Mouse (Mus musculus) forebrain, embryonic 16.5 days (tissue): Measurements from ENCODE around the gene 4930426L09Rik. TPM values are rescaled to one million over a fixed set of nuclear protein-coding genes. Genes with fewer than 3 reads are reported as not detected.
A peak's percentile ranks its signal among the peaks of the same experiment; 100 is the strongest.
"Not testable (repeated sequence)": the region's sequence is repeated elsewhere in the genome, so short reads cannot be mapped to it uniquely, and the experiment has no call there.

ENCODE experiments used
- ATAC-seq: fragments of 200-750 bp; cut with Nextera tagmentation; 2 replicates; pipeline ENCODE4 v1.8.0; 2017; ENCODE audit warnings: mild to moderate bottlenecking, moderate library complexity
- H3K27ac ChIP-seq: fragments of 300-500 bp; sonication (generic); 2 replicates; pipeline ENCODE4 v1.5.1; 2014; ENCODE audit warnings: low read length, control low read depth
- H3K27me3 ChIP-seq: fragments of 300-500 bp; sonication (generic); replicated peaks from 2 replicates; pipeline ENCODE4 v1.6.1; 2014; ENCODE audit warnings: low read length; ENCODE audit not compliant: control insufficient read depth, insufficient read depth
- H3K36me3 ChIP-seq: fragments of 300-500 bp; sonication (generic); 2 replicates; pipeline ENCODE4 v1.6.1; 2014; ENCODE audit not compliant: control insufficient read depth, insufficient read depth
- H3K4me1 ChIP-seq: fragments of 300-500 bp; sonication (generic); replicated peaks from 2 replicates; pipeline ENCODE4 v1.6.1; 2014; ENCODE audit warnings: low read length; ENCODE audit not compliant: control insufficient read depth, insufficient read depth
- H3K4me2 ChIP-seq: fragments of 300-500 bp; sonication (generic); 2 replicates; pipeline ENCODE4 v1.6.1; 2014; ENCODE audit warnings: mild to moderate bottlenecking, low read length, control low read depth
- H3K4me3 ChIP-seq: fragments of 300-500 bp; sonication (generic); replicated peaks from 2 replicates; pipeline ENCODE4 v1.5.1; 2014; ENCODE audit warnings: mild to moderate bottlenecking, low read length, control low read depth
- H3K9ac ChIP-seq: fragments of 300-500 bp; sonication (generic); replicated peaks from 2 replicates; pipeline ENCODE4 v1.6.1; 2014; ENCODE audit warnings: low read depth, low read length, control low read depth
- H3K9me3 ChIP-seq: fragments of 300-500 bp; sonication (generic); 2 replicates; pipeline ENCODE4 v1.6.1; 2016; ENCODE audit warnings: low read length; ENCODE audit not compliant: control insufficient read depth
- WGBS: fragments of 180-500 bp; shearing (Covaris S2); extraction: QIAGEN DNeasy Blood & Tissue Kit; methylation state at CpG from one replicate; pipeline ENCODE4 v1.1.7; 2014; 5-methylcytosine and 5-hydroxymethylcytosine counted together
- polyA plus RNA-seq: library from polyadenylated mRNA; unstranded; fragments of >200 nt; fragmentation: Nextera tagmentation; extraction: Ambion mirVana; gene quantifications from 2 replicates; pipeline ENCODE4 v1.2.1, GENCODE M21; 2015

The 4930426L09Rik gene
- polyA plus RNA-seq, 1 experiment from 2014 or later = 0.57 TPM

GRCm38 (mm10) chr2:18996451-18997211 is 1.5 kb upstream of the 4930426L09Rik start:
- Histone ChIP-seq H3K27ac (no peak overlapping the region), H3K27me3 (no peaks in the 10 kb centered on the region), H3K9ac (peak overlapping the region; percentile 85), H3K4me1 (peaks cover 16% of the 10 kb centered on the region), H3K4me2 (peak overlapping the region; percentile 75), H3K9me3 (no peaks in the 10 kb centered on the region), H3K4me3 (peak overlapping the region; percentile 82), H3K36me3 (no peaks in the 10 kb centered on the region)
- ATAC-seq = no peak
- under 1% methylated on average over 25 of the region's 25 CpGs for WGBS

- Histone ChIP-seq H3K4me1 (peaks cover 16% of the 10 kb centered on the region), H3K27me3 (no peaks in the 10 kb centered on the region), H3K4me2 (peak overlapping the region; percentile 75), H3K9me3 (no peaks in the 10 kb centered on the region), H3K9ac (peak overlapping the region; percentile 85), H3K36me3 (no peaks in the 10 kb centered on the region), H3K27ac (peak overlapping the region; percentile 91), H3K4me3 (peak overlapping the region; percentile 82)
- WGBS = under 1% methylated on average over 46 of the region's 46 CpGs
- peak; percentile 71 for ATAC-seq
Measured at GRCm38 (mm10) chr2:18997387-18997971, 664 bp upstream of the 4930426L09Rik start.

- WGBS = 94% methylated on average over 2 of the region's 2 CpGs
- H3K4me2 ChIP-seq = no peak overlapping the region
- H3K27ac ChIP-seq = no peak overlapping the region
- no peaks in the 10 kb centered on the region for H3K9me3 ChIP-seq
- no peak overlapping the region for H3K4me3 ChIP-seq
- peaks cover 16% of the 10 kb centered on the region for H3K4me1 ChIP-seq
- H3K36me3 ChIP-seq = no peaks in the 10 kb centered on the region
- H3K27me3 ChIP-seq = no peaks in the 10 kb centered on the region
- H3K9ac ChIP-seq = no peak overlapping the region
- no peak for ATAC-seq
Measured at GRCm38 (mm10) chr2:18999395-18999794, 1.3 kb downstream of the 4930426L09Rik start.

GRCm38 (mm10) chr2:19004801-19005200 is 6.7 kb downstream of the 4930426L09Rik start:
- no peak for ATAC-seq
- no peaks in the 10 kb centered on the region for H3K4me1 ChIP-seq

GRCm38 (mm10) chr2:19006124-19006523 is 8.0 kb downstream of the 4930426L09Rik start:
- WGBS = 87% methylated on average over 7 of the region's 7 CpGs
- no peak overlapping the region for H3K4me3 ChIP-seq
- H3K4me1 ChIP-seq = no peaks in the 10 kb centered on the region
- no peaks in the 10 kb centered on the region for H3K27me3 ChIP-seq
- H3K36me3 ChIP-seq = no peaks in the 10 kb centered on the region
- no peaks in the 10 kb centered on the region for H3K9me3 ChIP-seq
- ATAC-seq = no peak
- H3K9ac ChIP-seq = no peak overlapping the region
- no peak overlapping the region for H3K4me2 ChIP-seq
- H3K27ac ChIP-seq = no peak overlapping the region

More at GRCm38 (mm10) chr2:19004801-19005200, 6.7 kb downstream of the 4930426L09Rik start:
- H3K4me2 ChIP-seq = no peak overlapping the region
- no peaks in the 10 kb centered on the region for H3K9me3 ChIP-seq
- H3K27ac ChIP-seq = no peak overlapping the region
- H3K36me3 ChIP-seq = no peaks in the 10 kb centered on the region
- no peak overlapping the region for H3K9ac ChIP-seq
- WGBS = 83% methylated on average over 10 of the region's 10 CpGs
- no peak overlapping the region for H3K4me3 ChIP-seq
- H3K27me3 ChIP-seq = no peaks in the 10 kb centered on the region

- H3K9ac ChIP-seq = no peak overlapping the region
- WGBS = 84% methylated on average over 4 of the region's 4 CpGs
- H3K4me3 ChIP-seq = no peak overlapping the region
- no peaks in the 10 kb centered on the region for H3K27me3 ChIP-seq
- H3K36me3 ChIP-seq = no peaks in the 10 kb centered on the region
- no peak overlapping the region for H3K27ac ChIP-seq
- H3K4me2 ChIP-seq = no peak overlapping the region
- no peak for ATAC-seq
- no peaks in the 10 kb centered on the region for H3K4me1 ChIP-seq
- no peaks in the 10 kb centered on the region for H3K9me3 ChIP-seq
Measured at GRCm38 (mm10) chr2:19007580-19007979, 9.4 kb downstream of the 4930426L09Rik start.

GRCm38 (mm10) chr2:19010541-19010940 is 12.4 kb downstream of the 4930426L09Rik start:
- H3K36me3 ChIP-seq, H3K27me3 ChIP-seq, H3K4me2 ChIP-seq, H3K4me1 ChIP-seq, ATAC-seq, H3K4me3 ChIP-seq, H3K9ac ChIP-seq, H3K9me3 ChIP-seq, H3K27ac ChIP-seq: not testable (repeated sequence)
- WGBS = 83% methylated on average over 1 of the region's 1 CpGs

GRCm38 (mm10) chr2:19011443-19011842 is 13.3 kb downstream of the 4930426L09Rik start:
- Histone ChIP-seq H3K4me1 (no peaks in the 10 kb centered on the region), H3K27me3 (no peaks in the 10 kb centered on the region), H3K27ac (no peak overlapping the region), H3K4me3 (no peak overlapping the region), H3K9ac (no peak overlapping the region), H3K36me3 (no peaks in the 10 kb centered on the region), H3K4me2 (no peak overlapping the region), H3K9me3 (no peaks in the 10 kb centered on the region)
- WGBS = 94% methylated on average over 6 of the region's 6 CpGs
- ATAC-seq = no peak

- Histone ChIP-seq H3K4me2 (no peak overlapping the region), H3K27ac (no peak overlapping the region), H3K4me3 (no peak overlapping the region), H3K36me3 (no peaks in the 10 kb centered on the region), H3K4me1 (no peaks in the 10 kb centered on the region), H3K27me3 (no peaks in the 10 kb centered on the region), H3K9me3 (no peaks in the 10 kb centered on the region), H3K9ac (no peak overlapping the region)
- WGBS = 93% methylated on average over 5 of the region's 5 CpGs
- ATAC-seq = no peak
Measured at GRCm38 (mm10) chr2:19016348-19016747, 18.2 kb downstream of the 4930426L09Rik start.
